Mouse (Mus musculus): ENCODE data around the gene Ccdc189.

GRCm38 (mm10) chr7:127551558-127551957 lies 36.8 kb downstream of the Ccdc189 start:
- TF ChIP-seq CTCF (IDR thresholded peaks at IDR 0.05; ENCODE audit: control insufficient read depth, insufficient read depth, low read length) (no peak), POLR2A (IDR thresholded peaks at IDR 0.05; ENCODE audit: borderline replicate concordance, control insufficient read depth, low read depth, low read length) (no peak)
